Mouse (Mus musculus) ovary, postnatal 14 days (tissue): ENCODE results near the gene Abca3.
A peak's percentile ranks its signal among the peaks of the same experiment; 100 is the strongest.
"Not testable (repeated sequence)": the region's sequence is repeated elsewhere in the genome, so short reads cannot be mapped to it uniquely, and the experiment has no call there.

Experiments
- DNase-seq: peaks from one replicate; pipeline ENCODE4 v3.0.0; 2022; ENCODE audit warnings: low spot score

The Abca3 gene

DNA sequence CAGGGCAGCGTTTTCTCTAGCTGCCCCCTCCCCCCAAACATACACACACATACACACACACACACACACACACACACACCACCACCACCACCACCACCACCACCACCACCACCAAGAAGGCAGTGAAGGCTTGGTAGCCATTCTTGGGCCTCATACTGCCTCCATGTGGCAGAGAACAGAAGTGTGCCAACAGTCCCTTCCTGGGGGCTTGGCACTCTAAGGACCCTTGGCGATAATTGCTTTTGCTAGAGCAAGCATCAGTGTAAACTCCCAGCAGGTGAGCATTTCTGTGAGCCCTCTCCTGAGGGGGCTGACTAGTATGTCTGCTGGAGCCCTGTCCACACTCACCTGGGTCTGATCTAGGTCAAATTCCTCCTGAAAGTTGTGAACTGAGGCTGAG is 89.4 kb downstream of the Abca3 start:
- DNase-seq, result no peak

- no peak for DNase-seq
Observed at GRCm38 (mm10) chr17:24442107-24442506, 90.4 kb downstream of the Abca3 start.

DNA sequence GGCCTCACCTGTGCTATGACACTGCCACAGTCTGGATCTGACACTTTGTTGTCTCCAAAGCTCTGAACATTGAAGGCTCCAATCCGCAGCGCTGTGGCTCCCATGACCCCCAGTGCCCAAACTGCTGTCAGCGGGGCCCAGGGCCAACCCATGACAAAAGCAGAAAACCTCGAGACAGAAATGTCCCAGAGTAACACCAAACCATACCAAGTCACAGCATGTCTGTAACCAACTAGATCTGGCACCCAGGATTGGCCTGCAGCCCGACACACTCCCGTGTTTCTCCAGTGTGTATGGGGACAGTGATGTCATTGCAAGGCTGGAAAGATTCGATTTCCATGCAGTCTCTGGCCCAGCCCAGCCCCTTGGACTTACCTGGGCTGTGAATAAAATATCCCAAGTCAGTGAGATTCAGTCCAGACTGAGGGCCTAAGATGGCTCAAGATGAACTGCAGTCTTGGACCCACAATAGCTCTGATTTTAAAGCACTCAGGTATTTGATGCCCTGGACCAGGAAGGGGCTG is 90.9 kb downstream of the Abca3 start, which contains the start of gene Dnase1l2:
Gene Dnase1l2 (minus strand): TSS at position 474 of the 524 bp plus-strand sequence.
- no peak for DNase-seq

DNA sequence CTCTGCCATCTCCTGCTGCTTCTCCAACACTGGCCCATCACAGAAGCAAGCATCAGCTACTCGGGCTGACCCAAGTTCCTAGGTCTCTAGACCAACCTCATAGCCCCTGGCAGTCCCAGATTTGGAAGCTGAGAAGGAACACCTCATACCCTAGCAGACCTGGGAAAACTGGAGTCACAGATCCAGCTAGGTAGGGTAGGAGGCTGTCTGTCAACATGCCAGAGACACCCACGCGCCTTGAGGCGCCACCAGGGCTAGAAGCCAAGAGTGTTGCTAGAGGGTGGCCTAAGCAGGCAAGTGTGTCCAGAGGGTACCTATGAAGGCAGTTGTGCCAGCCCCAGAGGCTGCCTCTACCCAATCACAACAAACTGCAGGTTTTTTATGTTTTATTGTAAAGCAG is 91.7 kb downstream of the Abca3 start:
- DNase-seq, result no peak

GRCm38 (mm10) chr17:24446590-24446989 is 94.8 kb downstream of the Abca3 start:
- no peak for DNase-seq

- DNase-seq, result no peak
Observed at GRCm38 (mm10) chr17:24449507-24449906, 97.8 kb downstream of the Abca3 start.

DNA sequence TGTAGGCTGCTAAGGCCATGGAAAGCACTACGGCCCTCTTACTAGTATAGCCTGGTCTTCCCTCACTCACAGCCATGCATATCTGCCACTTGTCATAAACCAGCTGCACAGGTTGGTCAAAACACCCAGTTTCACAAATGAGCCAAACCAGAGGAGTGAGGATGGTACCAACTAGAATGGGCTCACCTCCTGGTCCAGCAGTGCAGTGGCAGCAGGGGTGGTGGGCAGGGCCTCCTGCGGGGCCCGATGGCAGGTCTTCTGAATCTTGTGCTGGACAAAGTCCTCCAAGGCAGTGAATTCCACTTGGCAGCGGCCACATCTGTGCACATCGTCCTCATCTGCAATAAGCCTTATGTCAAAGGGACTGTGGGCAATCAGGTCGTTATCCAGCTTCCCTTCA is 99.5 kb downstream of the Abca3 start:
- DNase-seq, result no peak

DNA sequence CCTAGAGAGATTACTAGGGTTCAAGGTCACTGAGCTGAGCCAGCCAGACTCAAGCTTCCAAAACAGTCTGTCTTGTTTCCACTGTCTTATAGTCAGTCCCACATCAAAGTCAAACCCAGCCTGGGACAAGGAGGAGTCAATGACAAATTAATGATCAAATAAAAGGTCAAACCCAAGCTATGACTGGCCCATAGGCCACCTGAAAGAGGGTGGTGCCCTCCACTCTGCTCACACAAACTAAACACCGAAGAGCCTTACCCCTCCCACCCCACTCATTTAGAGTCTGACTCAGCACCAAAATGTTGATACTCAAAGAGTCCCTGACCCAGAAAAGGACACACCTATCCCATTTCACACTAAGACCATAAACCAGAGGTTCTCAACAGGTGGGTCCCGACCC is 101.6 kb downstream of the Abca3 start:
- DNase-seq, result no peak

GRCm38 (mm10) chr17:24454218-24454755 is 102.5 kb downstream of the Abca3 start:
- no peak for DNase-seq

GRCm38 (mm10) chr17:24454756-24455522 is 103.2 kb downstream of the Abca3 start:
- peak; percentile 99 for DNase-seq

- not testable (repeated sequence) for DNase-seq
Observed at GRCm38 (mm10) chr17:24455523-24456206, 103.9 kb downstream of the Abca3 start.
